Mouse (Mus musculus): ENCODE data around the gene Ndufa12. TPM values are rescaled to one million over a fixed set of nuclear protein-coding genes. Genes with fewer than 3 reads are reported as not detected.

The Ndufa12 gene
- polyA plus RNA-seq, 1 experiment from 2014 or later, result 304 TPM

- no peak for ATAC-seq
- WGBS, result 93% methylated on average over 16 of the region's 16 CpGs
- peaks cover 3% of the 10 kb centered on the region; the same call in 1 of the 2 replicates for H3K4me1 ChIP-seq (ENCODE audit: control insufficient read depth, insufficient read depth, low read length)
- H3K9me3 ChIP-seq (replicated peaks; ENCODE audit: control insufficient read depth, low read length, poor library complexity, severe bottlenecking), result no peaks in the 10 kb centered on the region
- H3K27me3 ChIP-seq (ENCODE audit: control insufficient read depth, insufficient read depth, low read depth, low read length), result no peaks in the 10 kb centered on the region
- H3K27ac ChIP-seq (ENCODE audit: low read length), result no peak overlapping the region
- H3K4me3 ChIP-seq (ENCODE audit: low read depth, low read length), result no peak overlapping the region
- H3K9ac ChIP-seq (ENCODE audit: low read depth, low read length), result no peak overlapping the region
- peaks cover 23% of the 10 kb centered on the region for H3K36me3 ChIP-seq (ENCODE audit: control insufficient read depth, insufficient read depth, low read length)
- H3K4me2 ChIP-seq (ENCODE audit: low read length), result no peak overlapping the region
These were observed 33.1 kb upstream of the Ndufa12 start for GRCm38 (mm10) chr10:94165426-94165825.

GRCm38 (mm10) chr10:94167051-94167750 is 31.3 kb upstream of the Ndufa12 start:
- WGBS, result 53% methylated on average over 11 of the region's 11 CpGs
- Histone ChIP-seq H3K4me3 (ENCODE audit: low read depth, low read length) (no peak overlapping the region), H3K9ac (ENCODE audit: low read depth, low read length) (no peak overlapping the region), H3K4me2 (ENCODE audit: low read length) (no peak overlapping the region), H3K4me1 (ENCODE audit: control insufficient read depth, insufficient read depth, low read length) (peaks cover 9% of the 10 kb centered on the region; the same call in 1 of the 2 replicates), H3K36me3 (ENCODE audit: control insufficient read depth, insufficient read depth, low read length) (peaks cover 22% of the 10 kb centered on the region), H3K9me3 (replicated peaks; ENCODE audit: control insufficient read depth, low read length, poor library complexity, severe bottlenecking) (no peaks in the 10 kb centered on the region), H3K27ac (ENCODE audit: low read length) (no peak overlapping the region), H3K27me3 (ENCODE audit: control insufficient read depth, insufficient read depth, low read depth, low read length) (no peaks in the 10 kb centered on the region)
- no peak for ATAC-seq

GRCm38 (mm10) chr10:94171440-94172130 is 26.9 kb upstream of the Ndufa12 start:
- Histone ChIP-seq H3K36me3 (ENCODE audit: control insufficient read depth, insufficient read depth, low read length) (peaks cover 29% of the 10 kb centered on the region), H3K9ac (ENCODE audit: low read depth, low read length) (no peak overlapping the region), H3K9me3 (replicated peaks; ENCODE audit: control insufficient read depth, low read length, poor library complexity, severe bottlenecking) (no peaks in the 10 kb centered on the region), H3K27ac (ENCODE audit: low read length) (no peak overlapping the region), H3K4me3 (ENCODE audit: low read depth, low read length) (no peak overlapping the region), H3K4me2 (ENCODE audit: low read length) (no peak overlapping the region), H3K4me1 (ENCODE audit: control insufficient read depth, insufficient read depth, low read length) (peaks cover 14% of the 10 kb centered on the region), H3K27me3 (ENCODE audit: control insufficient read depth, insufficient read depth, low read depth, low read length) (no peaks in the 10 kb centered on the region)
- ATAC-seq, result no peak
- WGBS, result 26% methylated on average over 12 of the region's 12 CpGs

GRCm38 (mm10) chr10:94172137-94172536 is 26.4 kb upstream of the Ndufa12 start:
- no peak for ATAC-seq
- Histone ChIP-seq H3K4me3 (ENCODE audit: low read depth, low read length) (no peak overlapping the region), H3K4me2 (ENCODE audit: low read length) (no peak overlapping the region), H3K27me3 (ENCODE audit: control insufficient read depth, insufficient read depth, low read depth, low read length) (no peaks in the 10 kb centered on the region), H3K9me3 (replicated peaks; ENCODE audit: control insufficient read depth, low read length, poor library complexity, severe bottlenecking) (no peaks in the 10 kb centered on the region), H3K27ac (ENCODE audit: low read length) (no peak overlapping the region), H3K9ac (ENCODE audit: low read depth, low read length) (no peak overlapping the region), H3K4me1 (ENCODE audit: control insufficient read depth, insufficient read depth, low read length) (peaks cover 14% of the 10 kb centered on the region), H3K36me3 (ENCODE audit: control insufficient read depth, insufficient read depth, low read length) (peaks cover 29% of the 10 kb centered on the region)
- 34% methylated on average over 11 of the region's 11 CpGs for WGBS

GRCm38 (mm10) chr10:94172706-94173105 is 25.8 kb upstream of the Ndufa12 start:
- H3K9ac ChIP-seq (ENCODE audit: low read depth, low read length), result no peak overlapping the region
- H3K36me3 ChIP-seq (ENCODE audit: control insufficient read depth, insufficient read depth, low read length), result peaks cover 26% of the 10 kb centered on the region
- peaks cover 11% of the 10 kb centered on the region for H3K4me1 ChIP-seq (ENCODE audit: control insufficient read depth, insufficient read depth, low read length)
- no peak overlapping the region for H3K4me2 ChIP-seq (ENCODE audit: low read length)
- ATAC-seq, result no peak
- H3K27me3 ChIP-seq (ENCODE audit: control insufficient read depth, insufficient read depth, low read depth, low read length), result no peaks in the 10 kb centered on the region
- H3K9me3 ChIP-seq (replicated peaks; ENCODE audit: control insufficient read depth, low read length, poor library complexity, severe bottlenecking), result no peaks in the 10 kb centered on the region
- 13% methylated on average over 6 of the region's 6 CpGs for whole genome bisulfite sequencing
- no peak overlapping the region for H3K27ac ChIP-seq (ENCODE audit: low read length)
- H3K4me3 ChIP-seq (ENCODE audit: low read depth, low read length), result no peak overlapping the region

GRCm38 (mm10) chr10:94174652-94175051 is 23.9 kb upstream of the Ndufa12 start:
- ATAC-seq, result no peak
- H3K36me3 ChIP-seq (ENCODE audit: control insufficient read depth, insufficient read depth, low read length), result peaks cover 21% of the 10 kb centered on the region
- H3K4me2 ChIP-seq (ENCODE audit: low read length), result no peak overlapping the region
- 87% methylated on average over 7 of the region's 7 CpGs for WGBS
- no peaks in the 10 kb centered on the region for H3K9me3 ChIP-seq (replicated peaks; ENCODE audit: control insufficient read depth, low read length, poor library complexity, severe bottlenecking)
- no peaks in the 10 kb centered on the region for H3K27me3 ChIP-seq (ENCODE audit: control insufficient read depth, insufficient read depth, low read depth, low read length)
- H3K27ac ChIP-seq (ENCODE audit: low read length), result no peak overlapping the region
- peaks cover 11% of the 10 kb centered on the region for H3K4me1 ChIP-seq (ENCODE audit: control insufficient read depth, insufficient read depth, low read length)
- no peak overlapping the region for H3K9ac ChIP-seq (ENCODE audit: low read depth, low read length)
- H3K4me3 ChIP-seq (ENCODE audit: low read depth, low read length), result no peak overlapping the region

GRCm38 (mm10) chr10:94183199-94183598 is 15.3 kb upstream of the Ndufa12 start:
- no peak overlapping the region for H3K4me2 ChIP-seq (ENCODE audit: low read length)
- no peak for ATAC-seq
- no peaks in the 10 kb centered on the region for H3K9me3 ChIP-seq (replicated peaks; ENCODE audit: control insufficient read depth, low read length, poor library complexity, severe bottlenecking)
- no peaks in the 10 kb centered on the region for H3K27me3 ChIP-seq (ENCODE audit: control insufficient read depth, insufficient read depth, low read depth, low read length)
- H3K27ac ChIP-seq (ENCODE audit: low read length), result no peak overlapping the region
- H3K4me1 ChIP-seq (ENCODE audit: control insufficient read depth, insufficient read depth, low read length), result no peaks in the 10 kb centered on the region
- H3K36me3 ChIP-seq (ENCODE audit: control insufficient read depth, insufficient read depth, low read length), result peaks cover 3% of the 10 kb centered on the region
- WGBS, result 14% methylated on average over 4 of the region's 4 CpGs
- H3K4me3 ChIP-seq (ENCODE audit: low read depth, low read length), result no peak overlapping the region
- H3K9ac ChIP-seq (ENCODE audit: low read depth, low read length), result no peak overlapping the region

GRCm38 (mm10) chr10:94204973-94205372 is 6.5 kb downstream of the Ndufa12 start:
- ATAC-seq, result no peak
- Histone ChIP-seq H3K9ac (ENCODE audit: low read depth, low read length) (no peak overlapping the region), H3K27ac (ENCODE audit: low read length) (no peak overlapping the region), H3K9me3 (replicated peaks; ENCODE audit: control insufficient read depth, low read length, poor library complexity, severe bottlenecking) (no peaks in the 10 kb centered on the region), H3K36me3 (ENCODE audit: control insufficient read depth, insufficient read depth, low read length) (peaks cover 11% of the 10 kb centered on the region), H3K4me1 (ENCODE audit: control insufficient read depth, insufficient read depth, low read length) (peaks cover 12% of the 10 kb centered on the region), H3K4me2 (ENCODE audit: low read length) (no peak overlapping the region), H3K4me3 (ENCODE audit: low read depth, low read length) (no peak overlapping the region), H3K27me3 (ENCODE audit: control insufficient read depth, insufficient read depth, low read depth, low read length) (no peaks in the 10 kb centered on the region)
- WGBS, result 93% methylated on average over 4 of the region's 4 CpGs

Data from midbrain, embryonic 16.5 days (tissue).